Mouse (Mus musculus): ENCODE results near the gene Zfp114. TPM values are rescaled to one million over a fixed set of nuclear protein-coding genes. Genes with fewer than 3 reads are reported as not detected.

Zfp114 gene
- total RNA-seq, 4 experiments from 2014 or later: 0.28 to 0.56 (median 0.44) TPM

Other genes starting within 250 kb of the Zfp114 start
- gene Vmn1r179, start 248.1 kb upstream of the Zfp114 start, total RNA-seq (2022): not detected
- not detected for gene Vmn1r180, start 224.4 kb upstream of the Zfp114 start, total RNA-seq (2022)
- gene Vmn1r181, start 200.4 kb upstream of the Zfp114 start, total RNA-seq (2022): not detected
- not detected for gene V1rd19, start 173.4 kb upstream of the Zfp114 start, total RNA-seq (2022)
- gene Vmn1r183, start 121.8 kb upstream of the Zfp114 start, total RNA-seq (2022): not detected
- gene Zfp180, start 93.1 kb upstream of the Zfp114 start, total RNA-seq (2022): 10 to 100 TPM; 24.2 to 32.3 (median 27.1) TPM
- 1 to 10 TPM; 3.7 to 8.3 (median 5.1) TPM for gene Zfp112, start 62.7 kb upstream of the Zfp114 start, total RNA-seq (2022)
- 10 to 100 TPM in 3 of 4 experiments, 1 to 10 TPM in 1; 7.8 to 13.9 (median 11.4) TPM for gene Zfp235, start 40.9 kb upstream of the Zfp114 start, total RNA-seq (2022)
- 10 to 100 TPM in 3 of 4 experiments, 1 to 10 TPM in 1; 8.4 to 13.1 (median 12.2) TPM for gene Zfp111, start 36.4 kb downstream of the Zfp114 start, total RNA-seq (2022)
- 1 to 10 TPM; 4.0 to 4.8 (median 4.3) TPM for gene Zfp109, start 62.5 kb downstream of the Zfp114 start, total RNA-seq (2022)
- gene Zfp108, start 79.7 kb downstream of the Zfp114 start, total RNA-seq (2022): 1 to 10 TPM; 2.9 to 5.6 (median 4.1) TPM
- 1 to 10 TPM; 4.4 to 9.0 (median 5.8) TPM for gene Zfp93, start 95.4 kb downstream of the Zfp114 start, total RNA-seq (2022)
- 10 to 100 TPM in 3 of 4 experiments, 1 to 10 TPM in 1; 7.9 to 19.1 (median 13.4) TPM for gene Zfp61, start 126.2 kb downstream of the Zfp114 start, total RNA-seq (2022)
- gene Zfp94, start 141.6 kb downstream of the Zfp114 start, total RNA-seq (2022): 10 to 100 TPM in 1 of 4 experiments, 1 to 10 TPM in 3; 4.8 to 10.1 (median 7.0) TPM
- under 1 TPM in 1 of 4 experiments, not detected in 3; 0.70 TPM for gene Tescl, start 158.9 kb downstream of the Zfp114 start, total RNA-seq (2022)
- gene Lypd5, start 174.1 kb downstream of the Zfp114 start, total RNA-seq (2022): not detected
- gene Kcnn4, start 195.2 kb downstream of the Zfp114 start, total RNA-seq (2022): 1 to 10 TPM in 2 of 4 experiments, under 1 TPM in 2; 0.70 to 2.0 (median 1.2) TPM
- 10 to 100 TPM; 20.2 to 39.0 (median 25.9) TPM for gene Smg9, start 224.6 kb downstream of the Zfp114 start, total RNA-seq (2022)

Measured in adrenal gland, adult 8-10 months (tissue).